Mouse (Mus musculus): ENCODE data around the gene Sag.

- no peak for TF ChIP-seq MYOG (IDR thresholded peaks at IDR 0.05; ENCODE audit: control insufficient read depth, extremely low read depth, insufficient read length)
- no peak for TF ChIP-seq CTCF (IDR thresholded peaks at IDR 0.05; ENCODE audit: control insufficient read depth, insufficient read depth, insufficient read length)
- TF ChIP-seq USF1 (IDR thresholded peaks at IDR 0.05; ENCODE audit: low read depth), result no peak
- TF ChIP-seq MYOD1 (IDR thresholded peaks at IDR 0.05; ENCODE audit: control insufficient read depth, insufficient read length, low read depth), result no peak
- no peak for TF ChIP-seq CEBPB (IDR thresholded peaks at IDR 0.05; ENCODE audit: low read depth)
- TF ChIP-seq MAX (IDR thresholded peaks at IDR 0.05), result no peak
- TF ChIP-seq FOSL1 (IDR thresholded peaks at IDR 0.05; ENCODE audit: insufficient read depth, low read length, poor library complexity, severe bottlenecking), result no peak
These were observed 52.0 kb downstream of the Sag start for GRCm38 (mm10) chr1:87855522-87855921.
